Mouse (Mus musculus) megakaryocyte, embryonic 14.5 days (primary cell): ENCODE results near the gene Pknox2. TPM values are rescaled to one million over a fixed set of nuclear protein-coding genes. Genes with fewer than 3 reads are reported as not detected.

Experiments used
- H3K27me3 ChIP-seq: replicated peaks from 2 replicates; pipeline ENCODE3; 2012; ENCODE audit warnings: inconsistent platforms
- H3K36me3 ChIP-seq: replicated peaks from 2 replicates; pipeline ENCODE3; 2012; ENCODE audit warnings: low read length, inconsistent platforms, mixed read lengths
- H3K4me1 ChIP-seq: 2 replicates; pipeline ENCODE4 v1.6.1; 2012; ENCODE audit warnings: inconsistent platforms
- H3K4me3 ChIP-seq: replicated peaks from 2 replicates; pipeline ENCODE3; 2012; ENCODE audit warnings: moderate library complexity, mild to moderate bottlenecking, inconsistent platforms
- H3K9me3 ChIP-seq: 2 replicates; pipeline ENCODE4 v1.6.1; 2012; ENCODE audit warnings: inconsistent platforms
- FLI1 ChIP-seq: IDR thresholded peaks from 2 replicates; pipeline ENCODE4 v1.6.1; 2012; ENCODE audit warnings: low read length, inconsistent platforms, mixed read lengths
- GATA1 ChIP-seq: IDR thresholded peaks from 3 replicates; pipeline ENCODE4 v1.6.1; 2012; ENCODE audit warnings: mixed read lengths, low read length, inconsistent platforms, borderline replicate concordance
- polyA plus RNA-seq: library from polyadenylated mRNA; stranded (reverse); fragments of >175 nt; gene quantifications from 2 replicates; pipeline ENCODE4 v1.2.3, GENCODE M21; 2012; ENCODE audit warnings: low replicate concordance; ENCODE audit not compliant: insufficient read depth

Gene Pknox2
- polyA plus RNA-seq, 1 experiment, result 0.06 TPM

GRCm38 (mm10) chr9:36942561-36942960 lies 204.6 kb downstream of the Pknox2 start:
- TF ChIP-seq GATA1 (no peak), FLI1 (no peak)
- Histone ChIP-seq H3K4me1 (no peaks in the 10 kb centered on the region), H3K36me3 (no peaks in the 10 kb centered on the region)

GRCm38 (mm10) chr9:36942131-36942530 lies 205.1 kb downstream of the Pknox2 start:
- peaks cover 22% of the 10 kb centered on the region for H3K27me3 ChIP-seq
- H3K4me3 ChIP-seq, result no peak overlapping the region
- H3K4me1 ChIP-seq, result no peaks in the 10 kb centered on the region
- H3K36me3 ChIP-seq, result no peaks in the 10 kb centered on the region
- TF ChIP-seq GATA1 (no peak), FLI1 (no peak)
- H3K9me3 ChIP-seq, result no peaks in the 10 kb centered on the region

More at GRCm38 (mm10) chr9:36942561-36942960, 204.6 kb downstream of the Pknox2 start:
- Histone ChIP-seq H3K4me3 (no peak overlapping the region), H3K9me3 (no peaks in the 10 kb centered on the region), H3K27me3 (peaks cover 22% of the 10 kb centered on the region)

DNA sequence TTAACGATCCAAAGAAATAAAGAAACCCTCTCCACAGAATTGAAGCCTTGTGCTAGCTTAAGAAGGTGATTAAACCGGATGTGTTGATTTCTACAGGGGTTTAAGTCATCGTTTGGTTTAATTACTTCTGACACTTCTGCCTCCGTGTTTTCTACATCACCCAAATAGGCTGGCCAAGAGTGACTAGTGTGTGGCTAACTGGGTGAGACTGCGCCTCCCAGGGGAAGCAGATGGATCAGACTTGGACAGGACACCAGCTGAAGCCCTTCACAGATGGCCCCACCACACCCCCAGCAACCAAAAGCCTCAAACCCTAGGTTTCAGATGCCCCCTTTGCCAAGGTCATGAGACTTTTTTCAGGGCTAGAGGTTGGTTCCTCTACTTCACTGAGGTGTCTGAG lies 205.6 kb downstream of the Pknox2 start:
- H3K4me3 ChIP-seq, result no peak overlapping the region
- H3K4me1 ChIP-seq, result no peaks in the 10 kb centered on the region
- H3K36me3 ChIP-seq, result no peaks in the 10 kb centered on the region
- H3K27me3 ChIP-seq, result peaks cover 22% of the 10 kb centered on the region
- H3K9me3 ChIP-seq, result no peaks in the 10 kb centered on the region
- TF ChIP-seq FLI1 (no peak), GATA1 (no peak)

- peaks cover 24% of the 10 kb centered on the region for H3K27me3 ChIP-seq
- H3K4me3 ChIP-seq, result no peak overlapping the region
- TF ChIP-seq FLI1 (no peak), GATA1 (no peak)
- no peaks in the 10 kb centered on the region for H3K36me3 ChIP-seq
- peaks cover 3% of the 10 kb centered on the region; the same call in 1 of the 2 replicates for H3K4me1 ChIP-seq
- no peaks in the 10 kb centered on the region for H3K9me3 ChIP-seq
Measured at GRCm38 (mm10) chr9:36938601-36939078, 208.6 kb downstream of the Pknox2 start.

DNA sequence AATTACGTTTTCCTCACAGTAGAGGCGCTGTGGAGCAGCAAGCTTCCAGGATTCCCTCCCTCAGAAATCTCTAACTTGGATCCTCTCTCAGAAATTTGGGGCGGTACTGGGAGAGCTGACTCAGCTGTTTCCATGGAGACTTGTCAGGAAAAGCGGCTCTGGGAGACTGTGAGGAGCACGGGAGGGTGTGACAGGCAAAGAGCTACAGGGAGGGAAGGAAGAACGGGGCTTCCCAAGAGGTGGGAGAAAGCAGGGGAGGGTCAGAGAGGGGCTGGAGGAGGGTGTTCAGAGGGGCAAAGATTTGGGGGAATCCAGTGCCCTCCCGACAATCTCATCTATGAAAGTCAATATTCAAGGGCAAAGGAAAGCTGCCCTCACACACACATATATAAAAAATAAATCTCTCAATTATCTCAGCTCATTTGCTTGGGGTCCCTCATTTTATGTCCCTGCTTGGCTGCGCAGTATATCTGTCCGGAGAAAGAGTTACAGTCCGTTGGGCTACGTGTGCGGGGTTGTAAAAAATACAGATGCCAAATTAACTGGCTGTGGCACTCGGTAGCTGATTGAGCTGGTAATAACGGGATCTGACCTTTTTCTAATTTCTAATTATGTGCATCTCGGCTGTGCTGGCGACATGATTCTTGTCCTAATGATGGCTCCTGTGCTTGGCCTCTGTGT lies 213.3 kb downstream of the Pknox2 start:
- TF ChIP-seq FLI1 (no peak), GATA1 (no peak)
- H3K9me3 ChIP-seq, result 0 out of 2 replicates have a peak, but pooled peaks cover 3% of the 10 kb centered on the region

DNA sequence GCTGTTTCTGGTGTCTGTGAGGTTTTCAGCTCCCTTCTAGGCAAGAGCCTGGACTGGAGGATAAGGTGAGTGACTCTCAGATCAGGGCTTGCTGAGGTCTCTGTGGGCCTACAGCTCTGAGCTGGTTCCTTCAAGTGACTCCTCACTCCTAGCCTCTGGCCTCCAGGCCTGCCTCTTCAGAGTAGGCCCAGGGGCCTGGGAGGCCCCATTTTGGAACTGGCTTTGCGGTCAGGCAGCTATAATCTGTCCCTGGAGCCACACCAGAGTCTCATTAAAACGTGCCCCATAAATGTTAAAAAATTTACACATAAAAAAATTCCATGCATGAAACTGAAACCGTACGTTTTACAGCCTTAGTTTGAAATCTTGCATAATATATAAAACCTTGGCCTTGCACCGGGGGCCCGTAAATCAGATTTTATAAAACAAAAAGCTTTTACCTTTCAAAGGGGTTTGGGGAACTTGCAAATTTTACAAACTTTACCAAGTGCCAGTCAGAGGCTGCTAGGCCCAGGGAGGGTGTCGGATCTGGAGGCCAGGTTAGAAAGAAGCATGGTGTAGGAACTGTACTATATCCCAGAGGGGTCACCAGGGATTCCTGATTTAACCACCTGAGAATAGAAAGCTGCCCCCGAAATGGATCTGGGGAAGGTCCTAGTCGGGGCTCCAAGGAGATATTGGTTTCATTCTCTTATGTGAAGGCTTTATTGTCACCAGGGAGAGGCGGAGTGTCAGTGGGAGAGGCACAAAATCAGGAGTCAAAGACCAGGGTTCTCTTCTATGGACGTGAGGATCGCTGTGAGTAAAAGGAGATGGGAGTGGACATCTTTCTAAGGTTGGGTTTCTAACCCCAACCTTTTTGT lies 214.0 kb downstream of the Pknox2 start:
- Histone ChIP-seq H3K27me3 (peaks cover 5% of the 10 kb centered on the region), H3K4me1 (peaks cover 3% of the 10 kb centered on the region; the same call in 1 of the 2 replicates), H3K36me3 (no peaks in the 10 kb centered on the region), H3K4me3 (no peak overlapping the region), H3K9me3 (0 out of 2 replicates have a peak, but pooled peaks cover 3% of the 10 kb centered on the region)
- TF ChIP-seq FLI1 (no peak), GATA1 (no peak)

More for the DNA sequence above, 213.3 kb downstream of the Pknox2 start:
- Histone ChIP-seq H3K4me1 (peaks cover 3% of the 10 kb centered on the region; the same call in 1 of the 2 replicates), H3K27me3 (peaks cover 9% of the 10 kb centered on the region), H3K36me3 (no peaks in the 10 kb centered on the region), H3K4me3 (no peak overlapping the region)

GRCm38 (mm10) chr9:36931657-36932056 lies 215.6 kb downstream of the Pknox2 start:
- H3K4me1 ChIP-seq, result peaks cover 3% of the 10 kb centered on the region; the same call in 1 of the 2 replicates
- peaks cover 3% of the 10 kb centered on the region for H3K27me3 ChIP-seq
- no peaks in the 10 kb centered on the region for H3K36me3 ChIP-seq
- 0 out of 2 replicates have a peak, but pooled peaks cover 3% of the 10 kb centered on the region for H3K9me3 ChIP-seq
- H3K4me3 ChIP-seq, result no peak overlapping the region
- TF ChIP-seq FLI1, result no peak
- TF ChIP-seq GATA1, result no peak

DNA sequence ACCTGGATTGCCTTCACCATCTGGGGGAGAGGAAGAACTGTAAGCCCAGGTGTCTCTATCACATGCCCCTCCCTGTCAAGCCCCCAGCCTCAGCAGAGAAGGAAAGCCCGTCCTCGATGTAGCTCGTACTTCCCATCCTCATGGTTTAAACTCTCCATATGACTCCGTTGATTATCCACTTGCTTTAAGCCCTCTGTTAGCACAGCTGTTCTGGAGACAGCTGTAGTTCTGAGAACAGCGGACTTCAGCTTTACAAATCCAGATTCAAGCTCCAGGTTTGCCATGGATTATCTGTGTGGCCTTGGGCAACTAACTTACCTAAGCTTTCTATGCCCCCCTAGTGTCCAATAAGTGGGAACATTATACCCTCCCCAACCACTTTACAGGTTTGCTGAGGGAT lies 223.5 kb downstream of the Pknox2 start:
- no peak overlapping the region for H3K4me3 ChIP-seq
- no peaks in the 10 kb centered on the region for H3K4me1 ChIP-seq
- TF ChIP-seq GATA1, result no peak
- no peak for TF ChIP-seq FLI1
- no peaks in the 10 kb centered on the region for H3K36me3 ChIP-seq
- H3K9me3 ChIP-seq, result no peaks in the 10 kb centered on the region
- H3K27me3 ChIP-seq, result peaks cover 8% of the 10 kb centered on the region

- Histone ChIP-seq H3K27me3 (peaks cover 15% of the 10 kb centered on the region), H3K4me3 (no peak overlapping the region), H3K36me3 (no peaks in the 10 kb centered on the region), H3K9me3 (no peaks in the 10 kb centered on the region), H3K4me1 (no peaks in the 10 kb centered on the region)
- TF ChIP-seq GATA1 (no peak), FLI1 (no peak)
Measured at GRCm38 (mm10) chr9:36921718-36922415, 225.3 kb downstream of the Pknox2 start.
